Mouse (Mus musculus) c-Kit-positive CD71-positive TER-119-positive erythroid progenitor cells, embryonic 14.5 days (primary cell): Measurements from ENCODE around the gene Vsig4.
"Not testable (repeated sequence)": the region's sequence is repeated elsewhere in the genome, so short reads cannot be mapped to it uniquely, and the experiment has no call there.

Experiments
- DNase-seq: peaks from one replicate; pipeline ENCODE4 v3.0.0-alpha.2; 2013; ENCODE audit warnings: low spot score

Vsig4 gene

GRCm38 (mm10) chrX:96293338-96293737 is at the start of gene Vsig4:
Gene Vsig4 (minus strand): TSS chrX:96293438.
- no peak for DNase-seq

- no peak for DNase-seq
Observed at GRCm38 (mm10) chrX:96339108-96339507, 45.9 kb upstream of the Vsig4 start.

GRCm38 (mm10) chrX:96329764-96330163 is 36.5 kb upstream of the Vsig4 start:
- no peak for DNase-seq

GRCm38 (mm10) chrX:96256509-96256908 is 36.7 kb downstream of the Vsig4 start:
- DNase-seq, result no peak

GRCm38 (mm10) chrX:96239644-96240043 is 53.6 kb downstream of the Vsig4 start:
- no peak for DNase-seq

- DNase-seq, result no peak
Observed at GRCm38 (mm10) chrX:96239037-96239436, 54.2 kb downstream of the Vsig4 start.

GRCm38 (mm10) chrX:96235775-96236174 is 57.5 kb downstream of the Vsig4 start:
- DNase-seq, result no peak

- no peak for DNase-seq
Observed at GRCm38 (mm10) chrX:96227030-96227429, 66.2 kb downstream of the Vsig4 start.

- no peak for DNase-seq
Observed at GRCm38 (mm10) chrX:96225474-96225873, 67.8 kb downstream of the Vsig4 start.

GRCm38 (mm10) chrX:96224210-96224609 is 69.0 kb downstream of the Vsig4 start:
- DNase-seq, result no peak

- DNase-seq, result no peak
Observed at GRCm38 (mm10) chrX:96218088-96218487, 75.2 kb downstream of the Vsig4 start.

- DNase-seq, result no peak
Observed at GRCm38 (mm10) chrX:96206872-96207271, 86.4 kb downstream of the Vsig4 start.

GRCm38 (mm10) chrX:96205143-96205542 is 88.1 kb downstream of the Vsig4 start:
- DNase-seq, result not testable (repeated sequence)
